9 mouse cellular contexts compared by ENCODE assay signal in the genomic region with DNA sequence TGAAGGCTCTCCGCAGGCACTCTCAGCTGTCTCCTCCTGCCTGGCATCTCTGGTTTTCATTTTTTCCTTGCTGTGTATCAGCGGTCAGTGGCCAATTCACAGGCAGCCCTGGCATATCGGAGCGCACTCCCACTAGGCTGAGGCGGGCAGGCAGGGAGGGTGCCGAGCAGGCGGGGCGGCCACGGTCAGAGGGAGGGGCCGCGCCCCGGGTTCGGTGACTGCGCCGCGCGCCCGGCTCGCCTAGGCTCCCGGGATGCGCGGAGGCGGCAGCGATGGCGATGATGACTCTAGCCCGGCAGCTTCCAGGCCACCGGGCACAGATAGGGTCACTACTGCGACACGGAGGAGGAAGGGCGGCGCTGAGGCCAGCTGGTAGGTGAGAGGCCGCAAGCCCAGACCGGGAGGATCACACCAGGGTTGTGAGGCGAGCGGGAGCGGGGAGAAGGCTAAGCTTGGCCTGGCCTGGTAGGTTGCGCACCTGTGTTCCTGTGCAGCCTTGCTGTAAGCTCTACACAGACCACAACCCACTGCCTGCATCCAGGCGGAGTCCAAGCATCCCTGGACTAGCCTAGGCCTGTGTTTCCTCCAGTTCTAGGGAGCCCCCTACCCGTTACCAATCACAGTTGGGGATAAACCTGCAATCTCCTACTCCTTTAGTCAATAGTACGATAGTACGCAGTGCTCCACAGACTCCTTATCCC. TPM values are rescaled to one million over a fixed set of nuclear protein-coding genes. Genes with fewer than 3 reads are reported as not detected.
A peak's percentile ranks its signal among the peaks of the same experiment; 100 is the strongest.
DNase-seq lines count a peak whose midpoint lies in the region; ATAC-seq and TF ChIP-seq lines count a peak whose summit lies in the region.
"Had no signal": no experiment of that assay in that cellular context is flagged by ENCODE, and none has a peak within 500 bp of the region (broad histone marks: within the 10 kb centered on the region; RNA-seq: fewer than 3 reads in every experiment).

A gene (plus strand): TSS at position 188 of the 701 bp plus-strand sequence.
A gene (plus strand): TSS at position 246 of the 701 bp plus-strand sequence.

- no peaks in the 10 kb centered on the region for H3K36me3 ChIP-seq in forebrain, embryonic 16.5 days (ENCODE audit: control insufficient read depth, insufficient read depth)
- H3K36me3 ChIP-seq in heart, postnatal 0 days (replicated peaks; ENCODE audit: control insufficient read depth, insufficient read depth, low read length), result peaks cover 5% of the 10 kb centered on the region
- H3K36me3 ChIP-seq in liver, embryonic 12.5 days, result peaks cover under 1% of the 10 kb centered on the region; the same call in 1 of the 2 replicates

- H3K27ac ChIP-seq in forebrain, embryonic 16.5 days (ENCODE audit: low read length), result peak within 1 kb of the TSS; percentile 80
- H3K27ac ChIP-seq in heart, postnatal 0 days (ENCODE audit: low read depth), result no peak within 1 kb of the TSS
- H3K27ac ChIP-seq in liver, embryonic 12.5 days, result no peak within 1 kb of the TSS

- peak; percentile 69 for DNase-seq in ES-CJ7 (ENCODE audit: low read depth, low spot score)
- DNase-seq in cerebellum, adult 9-10 months, result peak; percentile 87
- DNase-seq in heart, postnatal 0 days (ENCODE audit: low spot score), result peak; percentile 40
- DNase-seq in kidney, postnatal 36 days, result peak; percentile 29 to 68
- peak; percentile 59 for DNase-seq in neural tube, embryonic 10.5 days (ENCODE audit: extremely low spot score, low spot score)
- peak; percentile 35 to 46 for DNase-seq in urinary bladder, adult 18-20 months (ENCODE audit: low spot score in 2 of 2)

- no peaks in the 10 kb centered on the region for H3K27me3 ChIP-seq in forebrain, embryonic 16.5 days (replicated peaks; ENCODE audit: control insufficient read depth, insufficient read depth, low read length)
- no peaks in the 10 kb centered on the region for H3K27me3 ChIP-seq in heart, postnatal 0 days (ENCODE audit: control insufficient read depth, insufficient read depth, low read length)
- peaks cover 23% of the 10 kb centered on the region for H3K27me3 ChIP-seq in liver, embryonic 12.5 days (replicated peaks)
- H3K27me3 ChIP-seq: CH12.LX had no signal

- H3K9ac ChIP-seq in forebrain, embryonic 16.5 days (replicated peaks; ENCODE audit: low read depth, low read length), result peak within 1 kb of the TSS; percentile 95
- H3K9ac ChIP-seq in heart, postnatal 0 days (replicated peaks; ENCODE audit: low read depth, low read length), result 0 out of 2 replicates have a peak within 1 kb of the TSS, but pooled peaks have one; percentile 12
- peak within 1 kb of the TSS; percentile 12; the same call in 1 of the 2 replicates for H3K9ac ChIP-seq in liver, embryonic 12.5 days

- TF ChIP-seq EP300 in heart, postnatal 0 days (IDR thresholded peaks at IDR 0.05; ENCODE audit: low read depth), result no peak

- WGBS in forebrain, embryonic 16.5 days, result 3% methylated on average over 34 of the region's 41 CpGs
- WGBS in heart, postnatal 0 days, result 6% methylated on average over 41 of the region's 41 CpGs
- WGBS in liver, embryonic 12.5 days (ENCODE audit: insufficient replicate concordance), result 5% methylated on average over 40 of the region's 41 CpGs

- peak within 1 kb of the TSS; percentile 84 for H3K4me2 ChIP-seq in forebrain, embryonic 16.5 days (ENCODE audit: low read length)
- peak within 1 kb of the TSS; percentile 61 for H3K4me2 ChIP-seq in heart, postnatal 0 days (ENCODE audit: low read depth, low read length)
- peak within 1 kb of the TSS; percentile 70 for H3K4me2 ChIP-seq in liver, embryonic 12.5 days

- no peaks in the 10 kb centered on the region for H3K9me3 ChIP-seq in forebrain, embryonic 16.5 days (ENCODE audit: control insufficient read depth, low read length)
- no peaks in the 10 kb centered on the region for H3K9me3 ChIP-seq in heart, postnatal 0 days (replicated peaks; ENCODE audit: control insufficient read depth, low read length)
- H3K9me3 ChIP-seq in liver, embryonic 12.5 days (replicated peaks), result no peaks in the 10 kb centered on the region

- ATAC-seq in forebrain, embryonic 16.5 days, result peak; percentile 96
- ATAC-seq in heart, postnatal 0 days (ENCODE audit: insufficient read depth, low read depth), result peak; percentile 90
- ATAC-seq in liver, embryonic 12.5 days, result peak; percentile 82

- peak within 1 kb of the TSS; percentile 76 for H3K4me3 ChIP-seq in forebrain, embryonic 16.5 days (replicated peaks; ENCODE audit: low read length)
- peak within 1 kb of the TSS; percentile 48 for H3K4me3 ChIP-seq in heart, postnatal 0 days (ENCODE audit: low read depth, low read length)
- H3K4me3 ChIP-seq in liver, embryonic 12.5 days, result peak within 1 kb of the TSS; percentile 43

- no peaks in the 10 kb centered on the region for H3K4me1 ChIP-seq in forebrain, embryonic 16.5 days (replicated peaks; ENCODE audit: control insufficient read depth, insufficient read depth, low read length)
- H3K4me1 ChIP-seq in heart, postnatal 0 days (ENCODE audit: control insufficient read depth, insufficient read depth), result no peaks in the 10 kb centered on the region
- peaks cover 10% of the 10 kb centered on the region for H3K4me1 ChIP-seq in liver, embryonic 12.5 days

- TF ChIP-seq CTCF in heart, postnatal 0 days (IDR thresholded peaks at IDR 0.05; ENCODE audit: low read depth), result no peak

RNA-seq across cellular contexts. Expression of the first gene that starts in this region (rescaled TPM):
- polyA plus RNA-seq in forebrain, embryonic 16.5 days (2015; fragmentation: Nextera tagmentation; extraction: Ambion mirVana), result 5.0 and 5.1 TPM in 2 replicates
- 0.08 TPM in 1 of 2 replicates, not detected in the other for total RNA-seq in heart, postnatal 0 days (2014; rRNA removed; ENCODE audit: low replicate concordance)
- polyA plus RNA-seq in heart, postnatal 0 days (2015; fragmentation: Nextera tagmentation; extraction: Ambion mirVana), result not detected in 2 replicates
- not detected in 2 replicates for polyA plus RNA-seq in liver, embryonic 12.5 days (2016; fragmentation: Nextera tagmentation; extraction: Ambion mirVana)
- total RNA-seq: CH12.LX had no signal

RNA-seq across cellular contexts. Expression of the second gene that starts in this region (rescaled TPM):
- 38.4 and 44.7 TPM in 2 replicates for polyA plus RNA-seq in forebrain, embryonic 16.5 days (2015; fragmentation: Nextera tagmentation; extraction: Ambion mirVana)
- total RNA-seq in heart, postnatal 0 days (2014; rRNA removed; ENCODE audit: low replicate concordance), result 5.9 and 10.9 TPM in 2 replicates
- polyA plus RNA-seq in heart, postnatal 0 days (2015; fragmentation: Nextera tagmentation; extraction: Ambion mirVana), result 11.9 and 16.3 TPM in 2 replicates
- polyA plus RNA-seq in liver, embryonic 12.5 days (2016; fragmentation: Nextera tagmentation; extraction: Ambion mirVana), result 15.3 and 16.2 TPM in 2 replicates

Comparison
In these comparisons a context has a peak if more than half of its experiments do, and no peak if none do; other contexts are left out.
1. H3K9ac ChIP-seq: peak in every context shown above with its lines; median percentile 95 in forebrain, embryonic 16.5 days; 12 in heart, postnatal 0 days; 12 in liver, embryonic 12.5 days.